Mouse (Mus musculus) kidney, embryonic 14.5 days (tissue): ENCODE results near the gene Ppp2r5e. TPM values are rescaled to one million over a fixed set of nuclear protein-coding genes. Genes with fewer than 3 reads are reported as not detected.
A peak's percentile ranks its signal among the peaks of the same experiment; 100 is the strongest.

ENCODE experiments used
- ATAC-seq: fragments of 200-750 bp; cut with Nextera tagmentation; 2 replicates; pipeline ENCODE4 v1.8.0; 2017; ENCODE audit warnings: moderate number of reproducible peaks, mild to moderate bottlenecking, moderate TSS enrichment, moderate library complexity; ENCODE audit not compliant: low FRiP score, low TSS enrichment
- H3K27ac ChIP-seq: fragments of 300-500 bp; sonication (generic); 2 replicates; pipeline ENCODE4 v1.5.1; 2014; ENCODE audit warnings: low read depth, mild to moderate bottlenecking, low read length, moderate library complexity, mixed read lengths
- H3K27me3 ChIP-seq: fragments of 300-500 bp; sonication (generic); 2 replicates; pipeline ENCODE4 v1.6.1; 2014; ENCODE audit warnings: mild to moderate bottlenecking, low read length; ENCODE audit not compliant: control insufficient read depth, insufficient read depth
- H3K36me3 ChIP-seq: fragments of 300-500 bp; sonication (generic); 2 replicates; pipeline ENCODE4 v1.6.1; 2014; ENCODE audit warnings: low read length, mixed read lengths; ENCODE audit not compliant: control insufficient read depth, insufficient read depth
- H3K4me1 ChIP-seq: fragments of 300-500 bp; sonication (generic); 2 replicates; pipeline ENCODE4 v1.6.1; 2014; ENCODE audit warnings: low read length, mixed read lengths; ENCODE audit not compliant: control insufficient read depth, insufficient read depth
- H3K4me2 ChIP-seq: fragments of 300-500 bp; sonication (generic); replicated peaks from 2 replicates; pipeline ENCODE4 v1.6.1; 2014; ENCODE audit warnings: low read depth, mild to moderate bottlenecking, low read length
- H3K4me3 ChIP-seq: fragments of 300-500 bp; sonication (generic); 2 replicates; pipeline ENCODE4 v1.5.1; 2014; ENCODE audit warnings: mild to moderate bottlenecking, low read length
- H3K9ac ChIP-seq: fragments of 300-500 bp; sonication (generic); 2 replicates; pipeline ENCODE4 v1.6.1; 2014; ENCODE audit warnings: low read depth, mild to moderate bottlenecking, low read length, moderate library complexity
- H3K9me3 ChIP-seq: fragments of 300-500 bp; sonication (generic); 2 replicates; pipeline ENCODE4 v1.6.1; 2016; ENCODE audit warnings: low read length; ENCODE audit not compliant: control insufficient read depth
- WGBS: fragments of 180-500 bp; shearing (Covaris S2); extraction: QIAGEN DNeasy Blood & Tissue Kit; methylation state at CpG from one replicate; pipeline ENCODE4 v1.1.7; 2014; 5-methylcytosine and 5-hydroxymethylcytosine counted together
- polyA plus RNA-seq: library from polyadenylated mRNA; unstranded; fragments of >200 nt; fragmentation: Nextera tagmentation; extraction: Ambion mirVana; gene quantifications from 2 replicates; pipeline ENCODE4 v1.2.1, GENCODE M21; 2014

Ppp2r5e gene
- polyA plus RNA-seq, 1 experiment from 2014 or later = 18.4 TPM

DNA sequence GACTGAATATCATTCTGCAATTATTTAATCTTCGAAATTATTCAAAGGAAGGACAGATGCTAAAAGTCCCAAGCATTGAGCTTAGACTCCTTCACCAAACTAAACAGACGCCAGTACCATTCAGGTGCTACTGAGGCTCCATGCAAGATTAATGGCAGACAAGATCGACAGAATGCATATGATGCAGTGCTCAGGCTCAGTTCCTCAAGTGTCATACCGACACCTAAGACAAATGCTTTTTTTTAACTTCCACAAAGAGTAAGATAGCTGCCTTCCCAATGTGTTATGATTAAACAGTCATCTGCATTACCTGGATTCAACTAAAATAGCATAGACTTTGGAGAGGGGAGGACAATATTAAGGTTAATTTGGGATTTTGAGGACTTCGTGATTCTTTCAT is 1.6 kb downstream of the Ppp2r5e start:
- Histone ChIP-seq H3K9me3 (no peaks in the 10 kb centered on the region), H3K4me2 (peak overlapping the region; percentile 88), H3K36me3 (peaks cover 30% of the 10 kb centered on the region), H3K4me3 (peak overlapping the region; percentile 99; the same call in 1 of the 2 replicates), H3K27ac (no peak overlapping the region), H3K9ac (peak overlapping the region; percentile 19; the same call in 1 of the 2 replicates), H3K27me3 (no peaks in the 10 kb centered on the region), H3K4me1 (peaks cover 11% of the 10 kb centered on the region)
- no peak for ATAC-seq
- 42% methylated on average over 5 of the region's 5 CpGs for WGBS

DNA sequence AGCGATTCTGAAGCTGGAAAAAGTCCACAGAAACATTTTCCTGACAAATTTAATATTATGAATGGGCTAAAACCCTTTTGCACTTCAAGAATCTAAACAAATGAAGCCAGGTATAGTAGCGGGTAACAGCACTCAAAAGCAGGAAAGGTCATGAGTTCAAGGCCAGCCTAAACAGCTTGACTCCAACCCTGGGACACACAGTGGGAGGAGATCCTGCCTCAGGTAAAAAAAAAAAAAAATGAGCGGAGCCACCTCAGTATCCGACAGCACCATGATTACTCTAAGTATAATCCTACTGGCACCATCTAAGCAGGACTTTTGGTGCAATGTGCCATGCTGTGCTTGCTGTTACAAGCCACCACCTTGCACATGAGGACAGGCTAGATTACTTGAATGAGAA is 2.2 kb downstream of the Ppp2r5e start:
- WGBS = 77% methylated on average over 4 of the region's 4 CpGs
- ATAC-seq = no peak
- Histone ChIP-seq H3K36me3 (peaks cover 33% of the 10 kb centered on the region), H3K4me2 (peak overlapping the region; percentile 88; the same call in 1 of the 2 replicates), H3K27ac (no peak overlapping the region), H3K9ac (no peak overlapping the region), H3K4me1 (peaks cover 11% of the 10 kb centered on the region), H3K9me3 (no peaks in the 10 kb centered on the region), H3K4me3 (peak overlapping the region; percentile 99; the same call in 1 of the 2 replicates), H3K27me3 (no peaks in the 10 kb centered on the region)

DNA sequence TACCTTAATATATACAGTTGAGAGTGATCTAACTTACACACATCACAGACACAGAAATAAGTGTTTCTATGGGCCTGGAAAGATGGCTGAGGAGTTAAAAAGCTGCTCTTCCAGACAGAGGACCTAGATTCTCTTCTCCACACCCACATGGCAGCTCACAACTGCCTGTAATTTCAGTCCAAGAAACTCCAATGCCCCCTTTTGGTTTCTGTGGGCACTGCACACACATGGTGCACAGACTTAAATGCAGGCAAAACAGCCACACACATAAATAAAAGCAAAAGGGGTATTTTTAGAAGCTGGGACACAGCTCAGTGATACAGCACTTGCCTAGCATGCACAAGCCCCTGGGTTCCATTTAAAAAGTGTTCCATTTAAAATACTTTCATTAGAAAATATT is 8.5 kb downstream of the Ppp2r5e start:
- Histone ChIP-seq H3K4me3 (no peak overlapping the region), H3K27me3 (no peaks in the 10 kb centered on the region), H3K36me3 (peaks cover 43% of the 10 kb centered on the region), H3K9ac (no peak overlapping the region), H3K4me1 (no peaks in the 10 kb centered on the region), H3K4me2 (no peak overlapping the region), H3K27ac (no peak overlapping the region), H3K9me3 (no peaks in the 10 kb centered on the region)
- no peak for ATAC-seq

DNA sequence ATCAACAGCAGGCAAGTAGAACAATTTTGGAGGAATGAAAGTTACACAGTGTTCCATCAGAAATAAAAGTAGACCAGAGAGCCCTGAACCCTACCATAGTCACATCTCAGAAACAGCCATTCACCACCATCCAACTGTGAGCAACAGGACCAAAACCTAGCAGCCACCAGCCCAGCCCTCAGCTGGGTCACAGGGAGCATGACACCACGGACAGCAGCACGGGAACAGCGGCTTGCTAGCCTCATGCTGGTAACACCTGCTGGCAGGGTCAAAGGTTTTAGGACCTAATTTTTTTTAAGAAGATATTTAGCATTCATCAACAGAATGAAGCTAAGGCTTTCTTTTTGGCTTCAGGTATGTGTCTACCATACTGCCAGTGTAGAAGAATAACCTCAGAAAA is 12.3 kb downstream of the Ppp2r5e start:
- no peaks in the 10 kb centered on the region for H3K27me3 ChIP-seq
- no peak overlapping the region for H3K9ac ChIP-seq
- H3K4me2 ChIP-seq = no peak overlapping the region
- H3K4me3 ChIP-seq = no peak overlapping the region
- ATAC-seq = no peak
- peaks cover 17% of the 10 kb centered on the region; the same call in 1 of the 2 replicates for H3K36me3 ChIP-seq
- no peaks in the 10 kb centered on the region for H3K4me1 ChIP-seq
- WGBS = 74% methylated on average over 3 of the region's 3 CpGs
- no peak overlapping the region for H3K27ac ChIP-seq
- no peaks in the 10 kb centered on the region for H3K9me3 ChIP-seq

DNA sequence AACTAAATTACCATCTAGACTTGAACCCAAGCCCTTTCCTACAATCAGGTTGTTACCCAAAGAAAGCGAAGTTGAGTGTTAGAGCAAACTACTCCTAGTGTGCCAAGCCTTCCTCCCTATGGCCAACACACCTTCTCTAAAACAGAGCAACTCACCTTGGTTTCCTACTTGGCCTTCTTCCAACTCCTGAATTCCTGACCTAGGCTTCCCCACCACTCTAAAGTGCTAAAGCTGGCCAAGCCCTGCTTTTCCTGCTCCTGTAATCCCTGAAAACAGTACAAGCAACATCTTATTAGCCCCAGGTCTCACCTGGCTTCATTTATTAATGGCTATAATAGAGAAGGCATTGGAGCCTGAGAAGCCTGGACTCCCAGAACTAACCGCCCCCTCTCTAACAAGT is 17.0 kb downstream of the Ppp2r5e start:
- Histone ChIP-seq H3K27ac (no peak overlapping the region), H3K9ac (no peak overlapping the region), H3K4me3 (no peak overlapping the region), H3K9me3 (no peaks in the 10 kb centered on the region), H3K4me2 (no peak overlapping the region), H3K27me3 (no peaks in the 10 kb centered on the region), H3K4me1 (no peaks in the 10 kb centered on the region), H3K36me3 (peaks cover 4% of the 10 kb centered on the region; the same call in 1 of the 2 replicates)
- WGBS = 88% methylated on average over 2 of the region's 2 CpGs
- no peak for ATAC-seq

DNA sequence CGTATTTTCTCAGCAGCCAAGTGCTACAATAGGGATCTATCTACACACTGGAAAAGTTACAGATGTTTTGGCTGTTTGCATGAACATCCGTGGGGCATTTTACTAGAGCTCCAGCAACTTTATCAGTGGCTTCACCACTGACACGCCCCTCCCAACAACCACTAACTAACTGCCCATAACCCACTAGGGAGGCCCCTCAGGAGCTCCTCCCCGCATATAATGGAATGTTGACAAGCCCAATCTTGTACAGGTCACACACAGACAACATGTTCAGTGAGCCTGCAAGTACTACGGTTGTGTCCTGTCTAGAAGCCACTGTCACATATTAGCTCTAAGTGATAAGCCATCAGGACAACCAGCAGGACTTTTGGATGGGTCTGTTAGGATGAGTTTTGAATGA is 18.8 kb downstream of the Ppp2r5e start:
- no peak overlapping the region for H3K4me2 ChIP-seq
- ATAC-seq = no peak
- H3K27me3 ChIP-seq = no peaks in the 10 kb centered on the region
- H3K27ac ChIP-seq = no peak overlapping the region
- no peaks in the 10 kb centered on the region for H3K9me3 ChIP-seq
- 85% methylated on average over 5 of the region's 5 CpGs for WGBS
- no peak overlapping the region for H3K9ac ChIP-seq
- H3K4me3 ChIP-seq = no peak overlapping the region
- no peaks in the 10 kb centered on the region for H3K4me1 ChIP-seq
- no peaks in the 10 kb centered on the region for H3K36me3 ChIP-seq

DNA sequence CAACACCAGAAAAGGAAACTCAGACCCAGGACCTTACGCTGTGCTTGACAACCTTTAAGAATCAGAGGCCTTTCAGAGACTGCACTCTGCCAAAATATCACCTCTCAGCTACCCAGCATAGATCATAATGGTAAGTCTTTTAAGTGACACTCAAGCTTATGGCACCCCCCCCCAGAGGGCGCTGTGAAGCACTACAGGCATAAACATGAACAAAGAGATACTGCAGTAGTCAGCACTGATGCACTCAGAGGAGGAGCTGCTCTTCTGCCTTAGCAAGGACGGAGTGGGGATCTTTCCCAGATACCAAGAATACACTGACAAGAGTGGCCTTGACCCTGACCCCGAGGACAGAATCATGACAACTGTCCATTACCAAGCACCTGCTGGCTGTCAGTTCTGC is 23.8 kb downstream of the Ppp2r5e start:
- no peak overlapping the region for H3K27ac ChIP-seq
- no peaks in the 10 kb centered on the region for H3K36me3 ChIP-seq
- peaks cover 12% of the 10 kb centered on the region for H3K4me1 ChIP-seq
- H3K4me3 ChIP-seq = no peak overlapping the region
- H3K9me3 ChIP-seq = no peaks in the 10 kb centered on the region
- WGBS = 68% methylated on average over 4 of the region's 4 CpGs
- ATAC-seq = no peak
- no peak overlapping the region for H3K9ac ChIP-seq
- H3K27me3 ChIP-seq = no peaks in the 10 kb centered on the region
- H3K4me2 ChIP-seq = no peak overlapping the region

DNA sequence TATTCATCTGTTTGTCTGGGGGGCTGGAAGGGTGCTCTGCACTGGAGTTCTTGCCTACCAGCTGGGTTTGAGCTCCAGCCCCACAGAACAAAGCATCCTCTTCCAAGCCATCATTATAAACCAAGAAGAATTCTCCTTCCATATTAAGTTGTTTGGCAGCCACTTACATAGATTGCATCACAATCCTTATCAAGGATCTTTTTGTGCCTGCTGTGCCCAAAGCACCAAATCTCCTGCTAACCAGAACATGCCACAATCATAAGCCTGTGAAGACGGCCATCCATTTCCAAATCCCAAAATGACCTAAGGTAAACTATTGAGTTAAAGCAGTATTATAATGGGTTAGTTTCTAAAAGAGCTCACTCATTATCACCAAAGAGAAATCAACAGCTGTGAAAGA is 25.9 kb downstream of the Ppp2r5e start:
- no peak for ATAC-seq
- Histone ChIP-seq H3K4me2 (no peak overlapping the region), H3K27me3 (no peaks in the 10 kb centered on the region), H3K27ac (no peak overlapping the region), H3K4me1 (peaks cover 12% of the 10 kb centered on the region), H3K9ac (no peak overlapping the region), H3K4me3 (no peak overlapping the region), H3K9me3 (no peaks in the 10 kb centered on the region), H3K36me3 (no peaks in the 10 kb centered on the region)
- 74% methylated on average over 1 of the region's 1 CpGs for WGBS

DNA sequence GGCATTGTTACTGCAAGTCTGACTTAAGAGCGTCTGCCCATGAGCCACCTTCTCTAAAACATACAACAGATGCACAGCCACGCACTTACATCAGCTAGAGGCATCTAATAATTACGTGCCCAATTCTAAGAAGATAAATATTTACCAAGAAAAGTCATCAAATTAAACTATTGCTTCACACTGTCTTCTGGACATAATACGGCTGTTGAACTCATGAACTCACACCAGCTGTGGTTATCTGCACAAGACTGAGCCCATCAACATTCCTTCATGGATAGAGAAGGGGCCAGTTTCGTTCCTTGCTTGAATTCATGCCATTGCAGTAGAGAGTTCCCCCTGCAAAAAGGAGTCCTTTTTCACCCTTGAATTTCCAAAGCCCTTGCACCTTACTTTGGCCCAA is 28.3 kb downstream of the Ppp2r5e start:
- Histone ChIP-seq H3K36me3 (no peaks in the 10 kb centered on the region), H3K9me3 (no peaks in the 10 kb centered on the region), H3K4me2 (no peak overlapping the region), H3K9ac (no peak overlapping the region), H3K4me1 (peaks cover 17% of the 10 kb centered on the region), H3K27ac (no peak overlapping the region), H3K27me3 (no peaks in the 10 kb centered on the region), H3K4me3 (no peak overlapping the region)
- WGBS = 67% methylated on average over 5 of the region's 5 CpGs
- no peak for ATAC-seq
